Mouse (Mus musculus): ENCODE measurements around the gene Gtf2ird2. TPM values are rescaled to one million over a fixed set of nuclear protein-coding genes. Genes with fewer than 3 reads are reported as not detected.
A peak's percentile ranks its signal among the peaks of the same experiment; 100 is the strongest.

Gene Gtf2ird2
- total RNA-seq, 4 experiments from 2014 or later = 16.1 to 19.6 (median 16.4) TPM

DNA sequence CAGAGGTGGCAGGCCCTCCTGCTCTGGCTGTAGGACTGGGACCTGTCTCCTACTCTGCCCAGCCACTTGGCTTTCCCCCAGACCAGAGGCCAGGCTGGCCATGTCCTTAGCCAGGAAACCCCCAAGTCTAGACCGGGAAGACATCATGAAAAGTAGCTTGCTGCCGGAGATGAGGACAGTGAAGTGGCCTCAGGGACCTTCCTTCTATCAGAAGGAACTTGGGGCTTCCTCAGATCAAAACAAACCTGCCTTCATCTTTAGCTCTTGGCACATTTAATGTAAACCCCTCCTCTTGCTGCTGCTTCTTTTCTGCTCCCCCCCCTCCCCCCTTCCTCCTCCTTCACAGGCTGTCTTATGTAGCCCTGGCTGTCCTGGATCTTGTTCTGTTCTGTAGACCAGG, 50.4 kb downstream of the Gtf2ird2 start:
- no peak for DNase-seq (ENCODE audit: low spot score in 2 of 2)

DNA sequence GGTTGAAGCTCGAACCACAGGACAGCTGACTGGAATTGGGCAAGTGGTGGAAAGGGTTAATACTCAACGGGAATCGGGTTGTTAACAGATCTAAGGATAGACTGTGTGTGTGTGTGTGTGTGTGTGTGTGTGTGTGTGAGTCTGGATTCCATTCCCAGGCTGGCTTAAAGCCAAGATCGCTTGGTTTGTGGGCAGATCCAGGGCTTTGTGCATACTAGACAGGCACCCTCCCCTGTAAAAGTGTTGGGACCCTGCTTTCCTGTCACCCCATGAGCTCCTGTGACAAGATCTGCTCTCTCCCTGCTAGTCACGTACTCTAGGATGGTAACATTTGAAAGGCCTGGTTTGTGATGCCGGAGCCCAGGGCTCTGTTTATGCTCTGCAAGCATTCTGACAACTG, 51.3 kb downstream of the Gtf2ird2 start:
- peak in 1 of 2 experiments; percentile 53 for DNase-seq (ENCODE audit: low spot score in 2 of 2)

DNA sequence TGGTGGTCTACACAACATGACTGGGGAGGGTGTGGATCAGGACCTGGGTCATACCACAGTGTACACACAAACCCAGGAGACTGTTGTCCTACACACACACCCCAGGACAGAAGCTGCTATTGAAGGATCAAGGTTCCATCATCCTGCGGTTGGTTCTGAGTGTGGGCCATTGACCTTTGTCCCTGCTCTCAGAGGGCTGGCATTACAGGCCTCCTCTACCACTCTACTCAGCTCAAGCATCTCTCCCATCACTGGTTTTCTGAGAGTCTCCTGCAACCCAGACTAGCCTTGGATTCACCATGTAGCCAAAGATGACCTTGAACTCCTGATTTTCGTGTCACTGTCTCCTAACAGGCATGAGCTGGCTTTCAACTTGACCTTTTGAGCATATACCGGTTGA, 52.4 kb downstream of the Gtf2ird2 start:
- no peak for DNase-seq (ENCODE audit: low spot score in 2 of 2)

DNA sequence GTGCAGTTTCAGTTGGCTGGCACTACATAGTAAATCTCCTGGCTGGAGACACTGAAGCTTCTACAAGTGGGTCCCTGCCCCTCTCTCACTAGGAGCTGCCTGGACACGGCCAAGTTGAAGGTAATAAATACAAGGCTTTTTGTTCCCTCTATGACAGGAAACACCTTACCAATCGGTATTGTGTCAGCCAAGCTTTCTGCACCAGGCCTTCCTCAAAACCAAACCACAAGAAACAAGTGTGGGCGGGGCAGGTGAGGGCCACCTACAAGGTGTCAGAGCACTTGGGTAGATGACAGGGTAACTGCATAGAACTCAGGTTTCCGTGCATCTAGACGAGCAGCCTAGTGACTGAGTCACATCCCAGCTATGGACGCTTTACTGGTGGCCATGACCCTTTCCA, 53.0 kb downstream of the Gtf2ird2 start:
- no peak for DNase-seq (ENCODE audit: low spot score in 2 of 2)

DNA sequence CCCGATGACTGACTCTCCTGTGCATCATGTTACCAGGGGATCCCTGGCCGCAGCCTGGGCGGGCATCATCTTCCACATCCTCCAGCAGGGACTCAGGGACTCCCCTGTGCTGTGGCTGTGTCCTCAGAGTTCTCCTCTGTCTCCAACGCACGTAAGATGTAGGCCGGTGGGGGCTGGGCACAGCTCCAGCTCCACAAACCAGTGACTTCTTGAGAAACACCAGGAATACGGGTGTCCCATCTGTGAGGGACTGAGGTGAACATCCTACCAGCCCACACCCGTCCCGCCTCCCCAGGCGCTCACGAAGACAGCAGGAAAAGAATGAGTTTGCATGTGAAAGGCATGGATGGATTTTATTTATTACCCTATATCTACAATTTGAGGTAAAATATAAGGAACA, 53.7 kb downstream of the Gtf2ird2 start:
- no peak for DNase-seq (ENCODE audit: low spot score in 2 of 2)

DNA sequence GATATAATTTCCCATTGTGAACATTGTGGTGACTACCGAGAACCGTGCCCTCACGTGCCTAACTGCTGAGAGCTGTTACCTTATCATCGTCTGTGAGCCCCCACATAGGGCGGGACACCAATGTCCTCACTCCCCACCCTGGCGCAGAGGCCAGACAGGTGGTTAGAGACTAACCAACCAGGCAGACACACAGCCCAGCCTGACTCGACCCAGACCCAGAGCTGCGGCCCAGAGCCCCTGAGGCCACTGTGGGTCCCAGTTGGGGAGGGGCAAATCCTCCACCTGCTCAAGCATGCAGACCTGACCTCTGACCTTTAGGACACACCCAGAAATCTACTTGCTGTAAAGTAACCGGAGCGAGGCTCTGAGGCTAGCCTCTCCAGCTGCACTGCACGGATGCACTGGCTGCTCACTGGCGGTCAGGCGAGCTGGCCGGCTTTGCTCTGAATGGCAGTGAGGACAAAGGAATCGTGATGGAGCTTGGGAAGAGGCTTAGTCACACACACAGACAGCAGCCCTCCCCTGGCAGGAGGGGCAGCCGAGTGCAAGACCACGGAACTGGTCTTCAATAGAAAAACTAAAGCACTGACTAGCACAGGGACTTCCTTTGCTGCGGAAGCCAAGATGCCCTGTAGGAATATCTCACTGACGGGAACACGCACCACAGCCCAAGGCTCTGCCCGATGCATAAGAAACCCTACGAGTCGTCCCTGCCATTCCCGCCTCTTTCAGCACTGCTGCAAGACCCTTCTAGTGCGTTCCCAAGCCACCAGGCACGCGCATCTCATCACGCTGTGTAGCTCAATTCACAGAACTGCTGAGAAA, 54.3 kb downstream of the Gtf2ird2 start:
- DNase-seq (ENCODE audit: low spot score in 2 of 2) = no peak

DNA sequence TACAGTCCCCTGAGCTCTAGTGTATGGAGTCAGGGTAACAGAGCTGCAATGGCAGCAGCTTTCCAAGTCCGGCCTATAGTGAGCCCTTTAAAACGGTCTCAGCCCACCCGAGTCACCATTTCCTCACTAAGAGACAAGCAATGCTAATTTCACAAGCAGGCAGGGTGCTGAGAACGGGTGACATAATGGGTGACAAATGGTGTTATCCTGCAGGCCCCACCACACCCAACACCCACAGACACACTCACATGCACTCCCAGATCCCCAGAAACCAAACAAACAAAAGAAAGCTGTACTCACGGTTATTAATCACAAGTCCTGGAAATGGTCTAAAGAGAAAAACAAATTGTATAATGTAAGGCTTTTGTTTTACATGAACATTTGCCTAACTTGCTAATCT, 58.0 kb downstream of the Gtf2ird2 start:
- no peak for DNase-seq (ENCODE audit: low spot score in 2 of 2)

DNA sequence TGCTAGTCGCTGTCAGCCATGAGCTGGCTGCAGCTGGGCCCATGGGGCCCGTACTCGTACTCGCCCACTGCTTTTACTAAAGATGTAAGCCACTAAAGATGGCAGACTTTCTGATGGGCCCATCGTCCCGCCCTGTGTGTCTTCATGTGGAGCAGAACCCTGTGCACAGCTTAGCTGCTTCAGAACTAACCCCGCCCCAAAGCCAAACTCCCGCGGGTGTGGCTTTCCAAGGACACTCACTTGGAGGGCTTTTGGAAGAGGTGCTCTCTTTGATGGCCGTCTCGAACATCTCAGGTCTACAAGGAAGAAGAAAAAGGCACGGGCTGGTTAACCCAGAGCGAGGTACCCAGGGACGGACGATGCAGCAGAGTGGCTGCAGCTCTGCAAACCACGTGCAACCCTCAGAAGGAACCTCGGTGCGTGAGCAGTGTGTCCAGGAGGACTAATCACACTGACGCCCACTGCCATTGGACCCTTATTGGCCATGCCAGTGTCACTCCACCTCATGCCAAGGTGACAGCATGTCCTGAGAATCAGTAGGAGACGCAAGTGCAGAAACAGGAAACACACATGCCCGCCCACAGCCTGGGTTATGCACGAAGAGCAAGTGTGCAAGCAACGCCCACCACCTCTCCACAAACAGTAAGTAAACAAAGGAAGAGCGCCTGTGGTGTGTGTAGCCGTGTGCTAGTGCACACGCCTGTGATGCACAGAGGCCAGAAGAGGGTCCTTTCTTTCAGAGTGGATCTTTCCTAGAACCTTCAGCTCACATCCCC, 60.0 kb downstream of the Gtf2ird2 start:
- DNase-seq (ENCODE audit: low spot score in 2 of 2) = no peak

DNA sequence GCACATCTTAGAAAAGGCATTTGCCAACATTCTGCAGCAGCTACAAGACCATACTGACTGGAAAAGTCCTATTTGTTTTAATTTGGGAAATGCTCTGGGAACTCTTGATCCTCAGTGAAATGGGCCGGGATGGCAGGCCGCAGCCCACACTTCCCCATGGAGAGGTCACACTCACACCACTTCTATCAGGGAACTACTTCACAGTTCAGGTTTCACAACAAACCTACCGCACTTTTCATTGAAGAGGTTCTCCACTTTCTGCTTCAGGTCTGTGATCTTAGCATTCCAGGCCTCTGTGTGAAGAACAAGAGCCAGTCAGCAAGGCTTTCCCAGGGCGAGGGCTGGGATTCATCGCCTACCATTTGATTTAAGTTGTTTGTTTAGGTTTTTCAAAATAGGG, 61.1 kb downstream of the Gtf2ird2 start:
- no peak for DNase-seq (ENCODE audit: low spot score in 2 of 2)

DNA sequence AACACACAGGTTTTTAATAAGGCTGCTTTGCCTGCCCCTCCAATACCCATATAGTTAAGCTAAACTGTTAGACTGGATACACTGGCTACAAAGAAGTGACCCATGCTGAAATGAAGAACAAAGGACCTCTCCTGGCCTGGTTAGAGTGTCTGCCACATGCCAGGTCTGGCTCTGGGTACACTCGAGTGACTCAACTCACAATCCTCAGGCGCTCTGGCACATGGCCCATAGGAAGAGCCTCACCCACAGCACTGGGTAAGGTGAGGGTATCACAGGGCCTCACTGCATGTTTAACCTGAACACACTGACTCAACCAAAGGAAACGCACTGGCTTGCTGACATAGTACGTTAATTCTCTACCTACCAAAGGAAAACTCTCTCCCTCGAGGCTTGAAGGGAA, 62.3 kb downstream of the Gtf2ird2 start:
- no peak for DNase-seq (ENCODE audit: low spot score in 2 of 2)

DNA sequence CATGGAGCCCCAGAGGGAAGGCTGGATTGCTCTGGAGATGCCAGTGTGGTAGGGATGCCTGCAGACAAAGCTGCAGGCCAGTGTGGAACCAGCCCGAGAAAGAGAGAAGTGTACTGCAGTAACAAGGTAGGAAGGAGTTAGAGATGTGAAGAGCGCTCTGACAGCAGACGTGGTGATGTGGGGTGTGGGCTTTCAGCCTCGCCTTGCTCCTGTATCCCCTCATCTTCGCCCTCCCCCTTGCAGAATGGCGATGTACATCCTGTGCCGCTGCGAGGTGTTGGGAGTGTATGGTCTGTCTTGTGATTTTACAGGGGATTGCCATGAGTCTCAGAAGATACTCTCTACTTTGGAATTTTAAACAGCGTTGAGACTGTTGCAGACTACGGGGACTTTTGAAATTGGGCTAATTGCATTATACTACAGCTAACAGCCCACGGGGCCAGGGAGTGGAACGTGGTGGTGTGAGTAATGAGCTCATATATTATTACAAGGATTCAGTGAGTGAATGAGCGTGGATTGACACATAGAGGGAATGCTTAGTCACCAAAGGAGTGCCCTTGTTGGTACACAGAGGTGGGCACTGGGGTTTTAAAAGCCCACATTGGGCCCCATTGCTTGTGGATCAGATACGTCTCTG, 64.9 kb downstream of the Gtf2ird2 start:
- DNase-seq (ENCODE audit: low spot score in 2 of 2) = no peak

DNA sequence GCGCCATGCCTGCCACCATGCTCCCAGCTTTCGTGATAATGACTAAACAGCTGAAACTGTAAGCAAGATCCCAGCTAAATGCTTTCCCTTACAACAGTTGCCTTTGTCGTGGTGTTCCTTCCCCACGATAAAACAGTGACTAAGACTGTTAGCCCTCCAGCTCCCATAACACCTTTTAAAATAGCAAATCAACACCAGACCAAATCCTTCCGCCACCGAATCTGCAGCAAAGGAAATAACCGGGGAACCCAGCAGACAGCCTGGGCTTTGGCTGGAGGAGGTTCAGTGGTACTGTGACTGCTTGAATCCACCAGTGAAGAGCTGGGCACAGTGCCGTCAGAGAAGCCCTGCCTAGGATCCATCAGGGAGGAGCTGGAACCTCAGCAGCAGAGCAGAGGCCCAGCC, 65.4 kb downstream of the Gtf2ird2 start:
- no peak for DNase-seq (ENCODE audit: low spot score in 2 of 2)

DNA sequence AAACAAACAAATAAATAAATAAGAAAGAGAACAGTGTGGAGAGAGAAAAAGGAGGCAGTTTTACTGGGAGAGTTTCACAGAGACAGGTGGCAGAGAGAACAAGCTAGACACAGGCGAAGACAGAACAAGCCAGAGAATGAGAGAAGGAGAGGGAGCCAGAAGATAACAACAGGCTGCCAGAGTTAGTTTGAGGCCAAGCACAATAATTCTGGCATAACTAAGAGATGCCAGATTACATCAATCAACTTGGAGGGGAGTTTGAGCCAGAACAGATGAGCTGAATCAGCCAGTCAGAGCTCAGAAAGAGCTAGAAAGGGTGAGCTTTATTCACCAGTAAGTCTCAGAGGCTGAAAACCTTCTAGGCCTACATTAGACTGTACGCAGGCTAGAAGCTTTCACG, 66.8 kb downstream of the Gtf2ird2 start:
- no peak for DNase-seq (ENCODE audit: low spot score in 2 of 2)

DNA sequence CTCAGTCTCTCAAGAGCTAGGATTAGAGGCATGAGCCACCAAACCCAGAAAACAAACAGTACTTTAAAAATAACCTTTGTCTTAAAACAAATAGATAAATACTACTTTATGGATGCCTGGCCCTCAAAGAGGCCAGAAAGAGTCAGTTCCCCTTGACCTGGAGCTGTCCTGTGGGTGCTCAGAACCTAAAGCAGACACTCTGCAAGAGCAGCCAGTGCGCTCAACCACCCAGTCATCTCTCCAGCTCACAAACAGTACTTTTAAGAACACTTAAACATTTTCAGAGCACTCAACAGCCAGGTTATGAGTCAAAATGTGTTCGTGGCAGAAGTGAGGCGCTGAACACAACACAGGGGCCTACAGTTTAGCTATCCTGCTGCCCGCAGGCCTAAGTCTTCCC, 67.3 kb downstream of the Gtf2ird2 start:
- DNase-seq (ENCODE audit: low spot score in 2 of 2) = no peak

DNA sequence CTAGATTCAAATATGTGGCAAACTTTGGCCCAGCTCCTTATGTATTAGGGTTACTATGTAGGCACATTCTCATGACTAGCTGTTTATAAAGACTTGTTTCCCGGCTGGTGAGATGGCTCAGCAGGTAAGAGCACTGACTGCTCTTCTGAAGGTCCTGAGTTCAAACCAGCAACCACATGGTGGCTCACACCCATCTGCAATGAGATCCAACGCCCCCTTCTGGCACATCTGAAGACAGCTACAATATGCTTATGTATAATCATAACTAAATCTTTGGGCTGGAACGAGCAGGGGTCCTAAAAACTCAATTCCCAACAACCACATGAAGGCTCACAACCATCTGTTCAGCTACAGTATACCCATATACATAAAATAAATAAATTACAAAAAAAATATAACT, 70.0 kb downstream of the Gtf2ird2 start:
- DNase-seq (ENCODE audit: low spot score in 2 of 2) = no peak

DNA sequence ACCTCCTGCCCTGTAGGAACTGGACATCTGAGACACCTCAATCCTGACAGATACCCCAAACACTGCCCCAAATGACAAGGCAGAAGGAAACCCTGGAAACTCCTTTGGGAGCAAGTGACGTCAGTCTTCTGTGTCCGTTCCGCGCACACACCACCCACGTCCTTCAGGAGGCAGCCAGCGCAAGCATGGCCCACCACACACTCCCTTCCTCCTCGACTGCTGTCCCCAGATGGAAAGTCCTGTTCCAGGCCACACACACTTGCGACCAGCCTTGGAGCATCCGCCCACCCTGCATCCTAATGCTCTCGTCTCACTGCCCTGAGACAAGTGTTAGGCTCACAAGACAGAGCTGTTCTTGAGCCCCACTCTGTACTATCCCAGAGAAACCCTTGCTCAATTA, 71.5 kb downstream of the Gtf2ird2 start:
- no peak for DNase-seq (ENCODE audit: low spot score in 2 of 2)

DNA sequence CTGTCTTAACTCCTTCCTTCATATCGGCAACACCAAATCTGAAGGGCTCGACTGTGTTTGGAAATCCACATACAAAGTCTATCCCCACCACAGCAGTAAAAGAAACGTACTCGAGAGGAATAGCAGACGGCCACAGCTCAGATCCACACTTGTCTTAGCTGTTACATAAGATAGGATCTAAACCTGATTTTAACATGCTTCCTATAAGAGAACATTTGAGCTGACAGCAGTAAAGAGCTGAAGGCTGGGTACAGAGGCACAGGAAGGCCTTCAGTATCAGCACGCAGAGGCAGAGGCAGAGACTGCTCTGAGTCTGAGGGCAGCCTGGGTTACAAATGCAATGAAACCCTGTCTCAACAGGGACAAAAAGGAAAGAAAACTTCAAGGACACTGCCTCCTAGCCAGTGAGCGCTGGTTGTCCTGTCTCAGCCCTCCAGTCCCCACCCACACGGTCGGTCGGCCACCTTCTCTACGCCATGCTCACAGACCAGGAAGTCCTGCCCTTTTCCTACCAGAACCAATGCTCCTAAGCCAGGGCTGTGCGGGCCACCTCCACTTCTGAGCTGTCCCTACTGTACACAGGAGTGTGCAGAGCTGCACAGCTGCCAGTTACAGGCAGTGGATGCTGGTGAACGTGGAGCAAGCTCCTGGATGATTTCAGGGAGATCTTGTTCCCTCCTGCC, 73.7 kb downstream of the Gtf2ird2 start:
- DNase-seq (ENCODE audit: low spot score in 2 of 2) = no peak

DNA sequence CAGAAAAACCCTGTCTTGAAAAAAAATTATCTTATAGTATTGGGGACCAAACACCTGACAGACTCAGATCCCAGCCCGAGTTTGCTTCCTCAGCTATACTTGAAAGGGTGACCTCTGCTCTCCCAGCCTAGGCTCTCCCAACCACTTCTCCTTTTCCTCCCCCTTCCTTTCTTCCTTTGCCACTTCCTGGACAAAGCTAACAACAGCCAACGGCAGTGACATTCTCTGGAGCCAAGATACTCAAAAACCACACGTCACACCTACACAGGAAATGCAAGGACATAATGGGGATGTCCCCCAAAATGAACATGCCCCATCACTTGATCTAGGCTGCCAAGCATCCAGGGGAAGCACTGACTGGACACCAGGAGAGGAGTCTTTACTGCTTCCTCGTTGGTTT, 74.6 kb downstream of the Gtf2ird2 start:
- DNase-seq (ENCODE audit: low spot score in 2 of 2) = no peak

DNA sequence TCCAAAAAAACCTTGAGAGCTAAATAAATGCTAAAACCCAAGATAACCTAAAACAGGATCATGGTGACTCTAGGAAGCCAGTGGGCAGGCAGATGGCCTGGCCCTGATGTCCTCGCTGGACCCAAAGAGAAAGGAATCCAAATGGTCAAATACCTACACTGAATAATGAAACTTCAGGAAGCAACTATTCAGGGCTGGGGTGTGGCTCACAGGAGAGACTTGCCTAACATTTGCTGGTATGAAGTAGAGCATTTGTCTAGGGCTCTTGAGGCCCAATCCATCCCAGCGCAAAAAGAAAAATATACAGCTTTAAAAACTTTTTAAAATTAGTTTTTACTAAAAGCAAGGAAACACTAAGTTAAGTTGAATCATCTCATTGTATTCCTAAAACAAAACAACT, 75.1 kb downstream of the Gtf2ird2 start:
- DNase-seq (ENCODE audit: low spot score in 2 of 2) = no peak

DNA sequence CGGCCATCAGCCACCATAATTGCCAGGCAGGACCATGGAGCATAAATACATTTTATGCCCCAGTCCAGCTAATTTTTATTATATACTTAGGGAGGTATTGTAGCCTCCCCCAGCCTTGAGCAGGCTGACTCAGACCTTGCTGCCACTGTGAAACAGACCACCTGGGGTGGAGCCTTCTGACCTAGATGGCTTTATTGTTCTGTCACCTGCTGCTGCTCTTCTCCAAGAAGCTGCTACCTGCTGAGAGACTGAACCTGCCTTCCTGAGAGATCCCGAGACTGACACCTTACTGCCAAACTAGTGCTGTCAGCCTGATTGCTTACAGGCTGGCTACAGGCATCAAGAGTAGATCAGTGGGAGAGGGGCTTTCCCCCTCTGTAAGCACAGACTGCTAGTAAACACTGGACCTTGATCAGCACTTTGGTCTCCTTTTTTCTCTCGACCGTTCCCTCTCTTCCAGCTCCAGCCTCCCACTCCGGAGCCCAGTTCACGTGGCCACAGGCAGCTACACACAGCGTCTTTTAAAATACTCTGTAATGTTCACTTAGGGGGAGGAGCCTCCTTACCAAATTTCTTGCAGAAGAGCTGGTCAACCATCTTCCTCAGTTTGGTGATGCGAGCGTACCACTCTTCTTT, 76.3 kb downstream of the Gtf2ird2 start:
- no peak for DNase-seq (ENCODE audit: low spot score in 2 of 2)

DNA sequence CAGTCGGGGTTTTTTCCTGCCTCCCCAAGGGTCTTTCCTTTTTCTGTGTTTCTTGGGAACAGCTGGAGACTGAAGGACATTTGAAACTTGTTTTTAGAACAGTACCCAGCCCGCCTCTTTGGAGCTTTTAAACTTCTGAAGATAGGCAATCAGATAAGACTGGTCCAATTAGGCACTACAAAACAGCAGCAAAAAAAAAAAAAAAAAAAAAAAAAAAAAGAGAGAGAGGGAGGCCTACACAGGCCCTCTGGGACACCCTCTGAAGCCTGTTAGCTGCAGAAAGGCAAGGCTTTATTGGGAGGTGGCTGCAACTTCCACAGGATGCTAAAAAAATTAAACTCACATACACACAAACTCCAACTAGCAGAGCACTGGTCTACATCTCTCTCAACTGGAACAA, 82.1 kb downstream of the Gtf2ird2 start:
- DNase-seq (ENCODE audit: low spot score in 2 of 2) = no peak
